Mouse (Mus musculus) liver, embryonic 14.5 days (tissue): ENCODE results near the gene Kcnj11.

ENCODE experiments used
- CTCF ChIP-seq: IDR thresholded peaks from 2 replicates; pipeline ENCODE4 v1.5.1; 2016; ENCODE audit warnings: antibody characterized with exemption, low read depth, control low read depth
- EP300 ChIP-seq: IDR thresholded peaks from 2 replicates; pipeline ENCODE4 v1.6.1; 2016; ENCODE audit warnings: antibody characterized with exemption, low read depth

- no peak for TF ChIP-seq EP300
- no peak for TF ChIP-seq CTCF
Observed at GRCm38 (mm10) chr7:46058882-46059281, 41.7 kb downstream of the Kcnj11 start.
